Mouse (Mus musculus) stomach, postnatal 0 days (tissue): ENCODE data around the gene Psap.

ENCODE experiments used
- CTCF ChIP-seq: IDR thresholded peaks from 2 replicates; pipeline ENCODE4 v1.5.1; 2016; ENCODE audit warnings: antibody characterized with exemption, low read depth, mild to moderate bottlenecking, moderate library complexity
- EP300 ChIP-seq: optimal IDR thresholded peaks from 2 replicates; pipeline ENCODE3; 2016; ENCODE audit warnings: antibody characterized with exemption

DNA sequence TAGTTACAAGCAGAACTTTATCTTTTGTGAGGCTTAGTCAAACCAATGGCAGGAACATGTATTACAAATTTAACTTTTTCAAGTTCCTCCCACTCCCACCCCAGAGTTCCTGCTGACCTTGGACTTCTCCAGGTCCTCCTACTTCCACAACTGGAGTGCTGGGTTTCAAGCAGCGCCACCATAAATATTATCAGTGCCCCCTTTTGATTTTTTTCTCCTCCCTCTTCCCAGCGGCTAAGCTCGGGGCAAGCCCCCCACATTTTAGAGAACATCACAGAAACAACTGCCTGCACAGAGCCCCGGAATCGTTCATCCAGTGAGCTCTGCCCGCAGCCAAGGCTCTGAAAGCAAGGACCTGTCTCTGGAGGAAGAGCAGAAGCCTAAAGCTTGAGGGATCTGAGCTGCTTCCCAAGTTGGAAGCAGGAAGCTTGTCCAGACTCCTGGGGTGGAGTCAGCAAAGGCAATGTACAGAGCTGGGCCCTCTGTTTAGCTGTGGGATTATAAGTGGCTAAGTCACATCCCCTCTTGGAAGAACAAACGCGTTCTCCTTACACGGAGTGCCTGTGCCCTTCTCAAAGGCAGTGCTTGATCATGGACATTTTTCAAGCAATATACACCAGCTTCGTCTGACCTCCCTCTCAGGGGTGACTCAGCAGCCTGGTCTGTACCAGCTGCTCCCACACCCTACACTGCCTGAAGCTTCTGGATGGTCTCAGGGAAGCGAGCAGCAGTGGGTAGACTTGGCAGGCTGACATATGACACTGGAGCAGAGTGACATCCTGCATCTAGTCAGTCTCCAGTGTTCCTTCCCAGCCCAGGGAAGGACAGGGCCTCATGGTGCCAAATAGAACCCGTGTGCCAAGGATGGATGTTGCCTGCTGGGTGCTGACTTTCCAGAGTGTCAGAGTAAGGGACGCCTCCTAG, 8.0 kb upstream of the Psap start:
- TF ChIP-seq CTCF (no peak), EP300 (no peak)
